Mouse (Mus musculus): ENCODE results near the gene Tmed1. TPM values are rescaled to one million over a fixed set of nuclear protein-coding genes. Genes with fewer than 3 reads are reported as not detected.

Tmed1 gene
- 35.4 and 42.5 TPM in 2 replicates for polyA plus RNA-seq (2012; rRNA removed)

GRCm38 (mm10) chr9:21509772-21510688, at the start of gene Tmed1:
Gene Tmed1 (minus strand): TSS chr9:21510252.

GRCm38 (mm10) chr9:21546789-21547074, 36.7 kb upstream of the Tmed1 start, which contains the start of gene Carm1:
Gene Carm1 (plus strand): TSS chr9:21546894.

GRCm38 (mm10) chr9:21525937-21526633, 16.0 kb upstream of the Tmed1 start, which contains the start of gene AB124611:
Gene AB124611 (plus strand): TSS chr9:21526176.

Other genes starting within 250 kb of the Tmed1 start
- 36.6 and 38.5 TPM in 2 replicates for gene Atg4d, start 245.0 kb downstream of the Tmed1 start, polyA plus RNA-seq (2012; rRNA removed)
- gene Kri1, start 222.3 kb downstream of the Tmed1 start, polyA plus RNA-seq (2012; rRNA removed) = 37.2 and 41.4 TPM in 2 replicates
- gene Cdkn2d, start 218.8 kb downstream of the Tmed1 start, polyA plus RNA-seq (2012; rRNA removed) = 82.3 and 95.8 TPM in 2 replicates
- gene Ap1m2, start 197.9 kb downstream of the Tmed1 start, polyA plus RNA-seq (2012; rRNA removed) = 4.3 and 4.5 TPM in 2 replicates
- 70.2 and 71.3 TPM in 2 replicates for gene Slc44a2, start 189.6 kb downstream of the Tmed1 start, polyA plus RNA-seq (2012; rRNA removed)
- gene Ilf3, start 142.4 kb downstream of the Tmed1 start, polyA plus RNA-seq (2012; rRNA removed) = 161 and 172 TPM in 2 replicates
- gene Qtrt1, start 98.4 kb downstream of the Tmed1 start, polyA plus RNA-seq (2012; rRNA removed) = 86.6 and 86.7 TPM in 2 replicates
- gene Dnm2, start 85.3 kb downstream of the Tmed1 start, polyA plus RNA-seq (2012; rRNA removed) = 66.8 and 77.4 TPM in 2 replicates
- 0.58 and 0.72 TPM in 2 replicates for gene AB124611, start 15.9 kb upstream of the Tmed1 start, polyA plus RNA-seq (2012; rRNA removed)
- 79.8 and 94.0 TPM in 2 replicates for gene Carm1, start 36.6 kb upstream of the Tmed1 start, polyA plus RNA-seq (2012; rRNA removed)
- 69.6 and 69.8 TPM in 2 replicates for gene Timm29, start 82.5 kb upstream of the Tmed1 start, polyA plus RNA-seq (2012; rRNA removed)
- 15.7 and 17.7 TPM in 2 replicates for gene Yipf2, start 82.6 kb upstream of the Tmed1 start, polyA plus RNA-seq (2012; rRNA removed)
- gene Smarca4, start 105.9 kb upstream of the Tmed1 start, polyA plus RNA-seq (2012; rRNA removed) = 132 and 146 TPM in 2 replicates
- 21.0 and 21.6 TPM in 2 replicates for gene Ldlr, start 213.2 kb upstream of the Tmed1 start, polyA plus RNA-seq (2012; rRNA removed)

Data from central nervous system, embryonic 18 days (tissue).